Mouse (Mus musculus) ES-E14 (cell line): ENCODE measurements around the gene Sdk2.

ENCODE experiments used
- CHD2 ChIP-seq: IDR thresholded peaks from 2 replicates; pipeline ENCODE4 v1.6.1; 2014; ENCODE audit warnings: mild to moderate bottlenecking, low read depth, low read length, inconsistent platforms
- HCFC1 ChIP-seq: IDR thresholded peaks from 2 replicates; pipeline ENCODE4 v1.6.1; 2012; ENCODE audit warnings: low read length, inconsistent platforms, borderline replicate concordance; ENCODE audit not compliant: insufficient read depth
- ZC3H11A ChIP-seq: IDR thresholded peaks from 2 replicates; pipeline ENCODE4 v1.6.1; 2012; ENCODE audit warnings: low read depth, mild to moderate bottlenecking, inconsistent platforms, low read length, borderline replicate concordance
- ZNF384 ChIP-seq: IDR thresholded peaks from 2 replicates; pipeline ENCODE4 v1.6.1; 2012; ENCODE audit warnings: low read depth, low read length, inconsistent platforms

DNA sequence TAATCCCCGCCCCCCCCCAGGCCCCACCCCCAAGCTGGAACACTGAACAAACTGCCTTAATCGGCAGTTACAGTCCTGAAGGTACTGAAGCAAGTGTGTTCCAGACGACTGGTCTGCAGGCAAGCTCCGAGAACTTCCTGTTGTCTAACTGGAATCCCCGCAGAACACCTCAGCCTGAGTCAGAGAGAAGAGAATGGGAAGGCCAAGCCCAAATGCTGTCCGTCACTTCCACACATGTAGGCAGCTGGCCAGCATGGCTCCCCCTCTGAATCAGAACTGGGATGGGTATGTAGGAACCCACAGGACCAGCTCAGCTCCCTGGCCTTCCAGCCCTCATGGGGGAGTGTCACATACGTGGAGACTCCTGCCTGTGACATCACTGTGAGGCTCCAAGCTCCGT lies 336.9 kb downstream of the Sdk2 start:
- TF ChIP-seq CHD2, result no peak
- TF ChIP-seq ZC3H11A, result no peak
- no peak for TF ChIP-seq HCFC1
- TF ChIP-seq ZNF384, result no peak
